Mouse (Mus musculus) cerebellum, adult 2 months (tissue): Measurements from ENCODE around the gene Gucd1. TPM values are rescaled to one million over a fixed set of nuclear protein-coding genes. Genes with fewer than 3 reads are reported as not detected.

Source experiments
- DNase-seq, 2 experiments: peaks; one replicate each; pipeline ENCODE4 v3.0.0; 2021
- H3K27ac ChIP-seq: fragments of 200-500 bp; 2 replicates; pipeline ENCODE4 v1.5.1; 2012; ENCODE audit warnings: low read length, control low read depth, inconsistent platforms; ENCODE audit not compliant: insufficient read depth
- H3K27me3 ChIP-seq: fragments of 200-500 bp; 2 replicates; pipeline ENCODE4 v1.6.1; 2012; ENCODE audit warnings: inconsistent platforms, mild to moderate bottlenecking, low read length, moderate library complexity; ENCODE audit not compliant: control insufficient read depth, insufficient read depth
- H3K4me1 ChIP-seq: fragments of 200-500 bp; 2 replicates; pipeline ENCODE4 v1.6.1; 2011; ENCODE audit warnings: low read length; ENCODE audit not compliant: control insufficient read depth, insufficient read depth
- H3K4me3 ChIP-seq: fragments of 200-500 bp; replicated peaks from 2 replicates; pipeline ENCODE3; 2011; ENCODE audit warnings: mild to moderate bottlenecking, low read depth, low read length, control low read depth; ENCODE audit not compliant: insufficient read depth
- CTCF ChIP-seq: fragments of 200-500 bp; IDR thresholded peaks from 2 replicates; pipeline ENCODE4 v1.5.1; 2011; ENCODE audit warnings: low read depth, mild to moderate bottlenecking, control low read depth, low read length, moderate library complexity, borderline replicate concordance; ENCODE audit not compliant: insufficient read depth
- POLR2A ChIP-seq: fragments of 200-500 bp; IDR thresholded peaks from 2 replicates; pipeline ENCODE4 v1.6.1; 2011; ENCODE audit warnings: low read length, control low read depth, borderline replicate concordance; ENCODE audit not compliant: insufficient read depth
- WGBS: fragments of 180-500 bp; shearing (Covaris S2); methylation state at CpG from one replicate; pipeline ENCODE4 v1.1.7; 2018; 5-methylcytosine and 5-hydroxymethylcytosine counted together
- polyA plus RNA-seq: library from polyadenylated mRNA; depleted of rRNA; stranded (reverse); fragments of >200 nt; gene quantifications from 2 replicates; pipeline ENCODE4 v1.2.3, GENCODE M21; 2012

The Gucd1 gene
- polyA plus RNA-seq, 1 experiment = 20.7 TPM

- 26% methylated on average over 6 of the region's 6 CpGs for WGBS
- H3K4me1 ChIP-seq = no peaks in the 10 kb centered on the region
- H3K4me3 ChIP-seq = no peak overlapping the region
- DNase-seq = no peak
- H3K27ac ChIP-seq = no peak overlapping the region
- no peaks in the 10 kb centered on the region for H3K27me3 ChIP-seq
- no peak for TF ChIP-seq CTCF
- TF ChIP-seq POLR2A = no peak
Observed at GRCm38 (mm10) chr10:75495304-75495703, 22.5 kb downstream of the Gucd1 start.

GRCm38 (mm10) chr10:75491936-75492262 is 25.9 kb downstream of the Gucd1 start:
- Histone ChIP-seq H3K27ac (no peak overlapping the region), H3K4me3 (no peak overlapping the region), H3K4me1 (no peaks in the 10 kb centered on the region), H3K27me3 (no peaks in the 10 kb centered on the region)
- TF ChIP-seq POLR2A (no peak), CTCF (no peak)
- no peak for DNase-seq
- 70% methylated on average over 2 of the region's 2 CpGs for WGBS

- no peak overlapping the region for H3K27ac ChIP-seq
- TF ChIP-seq POLR2A = no peak
- no peak for TF ChIP-seq CTCF
- no peak for DNase-seq
- WGBS = 77% methylated on average over 3 of the region's 3 CpGs
- H3K4me1 ChIP-seq = no peaks in the 10 kb centered on the region
- no peak overlapping the region for H3K4me3 ChIP-seq
- no peaks in the 10 kb centered on the region for H3K27me3 ChIP-seq
Observed at GRCm38 (mm10) chr10:75491234-75491935, 26.4 kb downstream of the Gucd1 start.

GRCm38 (mm10) chr10:75490731-75491130 is 27.0 kb downstream of the Gucd1 start:
- 87% methylated on average over 2 of the region's 2 CpGs for WGBS
- no peaks in the 10 kb centered on the region for H3K27me3 ChIP-seq
- no peak for DNase-seq
- no peak overlapping the region for H3K27ac ChIP-seq
- no peak for TF ChIP-seq CTCF
- TF ChIP-seq POLR2A = no peak
- H3K4me3 ChIP-seq = no peak overlapping the region
- no peaks in the 10 kb centered on the region for H3K4me1 ChIP-seq

- Histone ChIP-seq H3K4me1 (no peaks in the 10 kb centered on the region), H3K27me3 (no peaks in the 10 kb centered on the region), H3K4me3 (no peak overlapping the region), H3K27ac (no peak overlapping the region)
- 33% methylated on average over 2 of the region's 2 CpGs for WGBS
- DNase-seq = no peak
- TF ChIP-seq CTCF (no peak), POLR2A (no peak)
Observed at GRCm38 (mm10) chr10:75489522-75489921, 28.2 kb downstream of the Gucd1 start.

- no peaks in the 10 kb centered on the region for H3K27me3 ChIP-seq
- no peak overlapping the region for H3K4me3 ChIP-seq
- WGBS = 64% methylated on average over 3 of the region's 3 CpGs
- H3K27ac ChIP-seq = no peak overlapping the region
- no peak for DNase-seq
- TF ChIP-seq CTCF (no peak), POLR2A (no peak)
- H3K4me1 ChIP-seq = no peaks in the 10 kb centered on the region
Observed at GRCm38 (mm10) chr10:75487131-75487530, 30.6 kb downstream of the Gucd1 start.

- Histone ChIP-seq H3K27me3 (no peaks in the 10 kb centered on the region), H3K27ac (no peak overlapping the region), H3K4me1 (no peaks in the 10 kb centered on the region), H3K4me3 (no peak overlapping the region)
- 43% methylated on average over 9 of the region's 9 CpGs for WGBS
- peak; percentile 62 to 75 for DNase-seq
- TF ChIP-seq POLR2A (no peak), CTCF (peak; percentile 88)
Observed at GRCm38 (mm10) chr10:75486086-75486979, 31.4 kb downstream of the Gucd1 start.

- H3K27me3 ChIP-seq = no peaks in the 10 kb centered on the region
- WGBS = 78% methylated on average over 6 of the region's 6 CpGs
- TF ChIP-seq CTCF = no peak
- no peak for TF ChIP-seq POLR2A
Observed at GRCm38 (mm10) chr10:75484767-75485166, 33.0 kb downstream of the Gucd1 start.

More at GRCm38 (mm10) chr10:75484767-75485166, 33.0 kb downstream of the Gucd1 start:
- no peaks in the 10 kb centered on the region for H3K4me1 ChIP-seq
- no peak overlapping the region for H3K27ac ChIP-seq
- no peak for DNase-seq
- H3K4me3 ChIP-seq = no peak overlapping the region
